Mouse (Mus musculus) limb, embryonic 11.5 days (tissue): ENCODE data around the gene Nxph3. TPM values are rescaled to one million over a fixed set of nuclear protein-coding genes. Genes with fewer than 3 reads are reported as not detected.

Experiments used
- ATAC-seq: fragments of 200-750 bp; cut with Nextera tagmentation; 2 replicates; pipeline ENCODE4 v1.8.0; 2017; ENCODE audit warnings: low read depth; ENCODE audit not compliant: insufficient number of reproducible peaks, low FRiP score, low TSS enrichment
- DNase-seq: peaks from one replicate; pipeline ENCODE4 v3.0.0-alpha.2; 2015; ENCODE audit warnings: low spot score
- H3K27ac ChIP-seq: fragments of 300-500 bp; sonication (generic); replicated peaks from 2 replicates; pipeline ENCODE4 v1.5.1; 2014; ENCODE audit warnings: low read depth, mild to moderate bottlenecking, low read length
- H3K27me3 ChIP-seq: fragments of 300-500 bp; sonication (generic); 2 replicates; pipeline ENCODE4 v1.6.1; 2014; ENCODE audit warnings: mild to moderate bottlenecking, low read length, mixed read lengths; ENCODE audit not compliant: control insufficient read depth, insufficient read depth
- H3K36me3 ChIP-seq: fragments of 300-500 bp; sonication (generic); 2 replicates; pipeline ENCODE4 v1.6.1; 2014; ENCODE audit warnings: mild to moderate bottlenecking, low read length, moderate library complexity, mixed read lengths; ENCODE audit not compliant: control insufficient read depth, insufficient read depth
- H3K4me1 ChIP-seq: fragments of 300-500 bp; sonication (generic); 2 replicates; pipeline ENCODE4 v1.6.1; 2014; ENCODE audit warnings: low read length, mixed read lengths; ENCODE audit not compliant: control insufficient read depth, insufficient read depth
- H3K4me2 ChIP-seq: fragments of 300-500 bp; sonication (generic); 2 replicates; pipeline ENCODE4 v1.6.1; 2014; ENCODE audit warnings: low read depth, mild to moderate bottlenecking, moderate library complexity; ENCODE audit not compliant: severe bottlenecking
- H3K4me3 ChIP-seq: fragments of 300-500 bp; sonication (generic); 2 replicates; pipeline ENCODE4 v1.5.1; 2014; ENCODE audit warnings: low read depth, low read length
- H3K9ac ChIP-seq: fragments of 300-500 bp; sonication (generic); 2 replicates; pipeline ENCODE4 v1.6.1; 2014; ENCODE audit warnings: mild to moderate bottlenecking, low read length
- H3K9me3 ChIP-seq: fragments of 300-500 bp; sonication (generic); 2 replicates; pipeline ENCODE4 v1.6.1; 2016; ENCODE audit warnings: low read length; ENCODE audit not compliant: control insufficient read depth
- WGBS: fragments of 180-500 bp; shearing (Covaris S2); extraction: QIAGEN DNeasy Blood & Tissue Kit; methylation state at CpG from one replicate; pipeline ENCODE4 v1.1.7; 2014; 5-methylcytosine and 5-hydroxymethylcytosine counted together
- polyA plus RNA-seq: library from polyadenylated mRNA; unstranded; fragments of >200 nt; fragmentation: Nextera tagmentation; extraction: Ambion mirVana; gene quantifications from 2 replicates; pipeline ENCODE4 v1.2.1, GENCODE M21; 2014

Nxph3 gene
- polyA plus RNA-seq, 1 experiment from 2014 or later = 1.5 TPM

GRCm38 (mm10) chr11:95472942-95473341, 41.4 kb downstream of the Nxph3 start:
- 91% methylated on average over 2 of the region's 2 CpGs for WGBS
- DNase-seq (no peak), ATAC-seq (no peak)
- H3K4me2 ChIP-seq = no peak overlapping the region
- no peaks in the 10 kb centered on the region for H3K27me3 ChIP-seq
- H3K9ac ChIP-seq = no peak overlapping the region
- H3K27ac ChIP-seq = no peak overlapping the region
- no peaks in the 10 kb centered on the region for H3K4me1 ChIP-seq
- peaks cover 8% of the 10 kb centered on the region; the same call in 1 of the 2 replicates for H3K36me3 ChIP-seq
- H3K4me3 ChIP-seq = no peak overlapping the region
- no peaks in the 10 kb centered on the region for H3K9me3 ChIP-seq

- Histone ChIP-seq H3K27ac (no peak overlapping the region), H3K4me3 (no peak overlapping the region), H3K4me2 (no peak overlapping the region), H3K9ac (no peak overlapping the region), H3K4me1 (no peaks in the 10 kb centered on the region), H3K36me3 (peaks cover 2% of the 10 kb centered on the region; the same call in 1 of the 2 replicates), H3K9me3 (no peaks in the 10 kb centered on the region), H3K27me3 (no peaks in the 10 kb centered on the region)
- ATAC-seq (no peak), DNase-seq (no peak)
- 94% methylated on average over 1 of the region's 1 CpGs for WGBS
Observed at GRCm38 (mm10) chr11:95467731-95468130, 46.6 kb downstream of the Nxph3 start.

GRCm38 (mm10) chr11:95462168-95462567, 52.2 kb downstream of the Nxph3 start:
- no peak overlapping the region for H3K9ac ChIP-seq
- no peak overlapping the region for H3K4me2 ChIP-seq
- DNase-seq = no peak
- no peak overlapping the region for H3K27ac ChIP-seq
- ATAC-seq = no peak
- H3K36me3 ChIP-seq = no peaks in the 10 kb centered on the region
- H3K4me1 ChIP-seq = no peaks in the 10 kb centered on the region
- no peaks in the 10 kb centered on the region for H3K27me3 ChIP-seq
- 92% methylated on average over 3 of the region's 3 CpGs for WGBS
- no peaks in the 10 kb centered on the region for H3K9me3 ChIP-seq
- H3K4me3 ChIP-seq = no peak overlapping the region

GRCm38 (mm10) chr11:95460872-95461271, 53.5 kb downstream of the Nxph3 start:
- DNase-seq (no peak), ATAC-seq (no peak)
- H3K36me3 ChIP-seq = no peaks in the 10 kb centered on the region
- no peaks in the 10 kb centered on the region for H3K27me3 ChIP-seq
- no peak overlapping the region for H3K9ac ChIP-seq
- no peaks in the 10 kb centered on the region for H3K9me3 ChIP-seq
- WGBS = 90% methylated on average over 2 of the region's 2 CpGs
- no peak overlapping the region for H3K4me2 ChIP-seq
- no peak overlapping the region for H3K4me3 ChIP-seq
- H3K27ac ChIP-seq = no peak overlapping the region
- no peaks in the 10 kb centered on the region for H3K4me1 ChIP-seq

Other genes with a start within 250 kb of the Nxph3 start
- 80.4 and 84.7 TPM in 2 replicates for gene Kat7, start 204.3 kb downstream of the Nxph3 start, polyA plus RNA-seq
- gene Fam117a, start 177.6 kb downstream of the Nxph3 start, polyA plus RNA-seq = 16.8 and 17.0 TPM in 2 replicates
- gene Slc35b1, start 129.9 kb downstream of the Nxph3 start, polyA plus RNA-seq = 133 and 141 TPM in 2 replicates
- gene Spop, start 100.5 kb downstream of the Nxph3 start, polyA plus RNA-seq = 112 and 114 TPM in 2 replicates
- 12.4 and 13.4 TPM in 2 replicates for gene Ngfr, start 73.2 kb upstream of the Nxph3 start, polyA plus RNA-seq
- gene Phb, start 152.4 kb upstream of the Nxph3 start, polyA plus RNA-seq = 240 and 256 TPM in 2 replicates
- 11.7 and 13.7 TPM in 2 replicates for gene Zfp652, start 198.1 kb upstream of the Nxph3 start, polyA plus RNA-seq
- gene B130006D01Rik, start 209.0 kb upstream of the Nxph3 start, polyA plus RNA-seq = 1.5 and 1.8 TPM in 2 replicates